Mouse (Mus musculus) stomach, embryonic 16.5 days (tissue): ENCODE measurements around the gene Dnm3. TPM values are rescaled to one million over a fixed set of nuclear protein-coding genes. Genes with fewer than 3 reads are reported as not detected.

Experiments
- ATAC-seq: fragments of 200-750 bp; cut with Nextera tagmentation; 2 replicates; pipeline ENCODE4 v1.8.0; 2017; ENCODE audit warnings: moderate number of reproducible peaks, moderate TSS enrichment; ENCODE audit not compliant: insufficient read depth, low FRiP score
- H3K27ac ChIP-seq: fragments of 300-500 bp; sonication (generic); 2 replicates; pipeline ENCODE4 v1.5.1; 2014; ENCODE audit warnings: low read length
- H3K27me3 ChIP-seq: fragments of 300-500 bp; sonication (generic); 2 replicates; pipeline ENCODE4 v1.6.1; 2014; ENCODE audit warnings: low read length, control low read depth, mixed read lengths; ENCODE audit not compliant: control insufficient read depth, insufficient read depth
- H3K36me3 ChIP-seq: fragments of 300-500 bp; sonication (generic); 2 replicates; pipeline ENCODE4 v1.6.1; 2014; ENCODE audit warnings: low read length; ENCODE audit not compliant: control insufficient read depth, insufficient read depth
- H3K4me1 ChIP-seq: fragments of 300-500 bp; sonication (generic); 2 replicates; pipeline ENCODE4 v1.6.1; 2014; ENCODE audit warnings: low read length, control low read depth, mixed read lengths; ENCODE audit not compliant: control insufficient read depth, insufficient read depth
- H3K4me2 ChIP-seq: fragments of 300-500 bp; sonication (generic); 2 replicates; pipeline ENCODE4 v1.6.1; 2014; ENCODE audit warnings: low read depth, low read length, mixed read lengths
- H3K4me3 ChIP-seq: fragments of 300-500 bp; sonication (generic); replicated peaks from 2 replicates; pipeline ENCODE4 v1.5.1; 2014; ENCODE audit warnings: mild to moderate bottlenecking, low read length
- H3K9ac ChIP-seq: fragments of 300-500 bp; sonication (generic); 2 replicates; pipeline ENCODE4 v1.6.1; 2014; ENCODE audit warnings: low read length
- H3K9me3 ChIP-seq: fragments of 300-500 bp; sonication (generic); replicated peaks from 2 replicates; pipeline ENCODE4 v1.6.1; 2016; ENCODE audit warnings: low read length, control low read depth; ENCODE audit not compliant: control insufficient read depth
- WGBS: fragments of 180-500 bp; shearing (Covaris S2); extraction: QIAGEN DNeasy Blood & Tissue Kit; methylation state at CpG from one replicate; pipeline ENCODE4 v1.1.7; 2014; 5-methylcytosine and 5-hydroxymethylcytosine counted together
- polyA plus RNA-seq: library from polyadenylated mRNA; unstranded; fragments of >200 nt; fragmentation: Nextera tagmentation; extraction: Ambion mirVana; gene quantifications from 2 replicates; pipeline ENCODE4 v1.2.1, GENCODE M21; 2015

Dnm3 gene
- polyA plus RNA-seq, 1 experiment from 2014 or later, result 6.4 TPM

- Histone ChIP-seq H3K4me2 (no peak overlapping the region), H3K9me3 (no peaks in the 10 kb centered on the region), H3K4me1 (peaks cover 26% of the 10 kb centered on the region), H3K4me3 (no peak overlapping the region), H3K27ac (peak overlapping the region; percentile 80), H3K9ac (peak overlapping the region; percentile 46; the same call in 1 of the 2 replicates), H3K36me3 (no peaks in the 10 kb centered on the region), H3K27me3 (no peaks in the 10 kb centered on the region)
- ATAC-seq, result peak; percentile 45; the same call in 1 of the 2 replicates
- 50% methylated on average over 8 of the region's 8 CpGs for WGBS
These were observed 476.5 kb downstream of the Dnm3 start for GRCm38 (mm10) chr1:162001328-162001727.

GRCm38 (mm10) chr1:161999882-162000371, 477.9 kb downstream of the Dnm3 start:
- Histone ChIP-seq H3K9me3 (no peaks in the 10 kb centered on the region), H3K36me3 (no peaks in the 10 kb centered on the region), H3K9ac (peak overlapping the region; percentile 61; the same call in 1 of the 2 replicates), H3K4me1 (peaks cover 24% of the 10 kb centered on the region), H3K27ac (peak overlapping the region; percentile 68), H3K4me2 (peak overlapping the region; percentile 42), H3K27me3 (no peaks in the 10 kb centered on the region), H3K4me3 (no peak overlapping the region)
- whole genome bisulfite sequencing, result 5% methylated on average over 4 of the region's 4 CpGs
- 0 out of 2 replicates have a peak, but pooled peaks have one; percentile 23 for ATAC-seq

- peaks cover 18% of the 10 kb centered on the region for H3K4me1 ChIP-seq
- no peaks in the 10 kb centered on the region for H3K27me3 ChIP-seq
- H3K9me3 ChIP-seq, result no peaks in the 10 kb centered on the region
- ATAC-seq, result no peak
- peak overlapping the region; percentile 68; the same call in 1 of the 2 replicates for H3K27ac ChIP-seq
- H3K9ac ChIP-seq, result no peak overlapping the region; the same call in 1 of the 2 replicates
- 33% methylated on average over 5 of the region's 5 CpGs for whole genome bisulfite sequencing
- H3K36me3 ChIP-seq, result no peaks in the 10 kb centered on the region
- 0 out of 2 replicates have a peak overlapping the region, but pooled peaks have one; percentile 42 for H3K4me2 ChIP-seq
- H3K4me3 ChIP-seq, result no peak overlapping the region
These were observed 478.5 kb downstream of the Dnm3 start for GRCm38 (mm10) chr1:161999338-161999737.

GRCm38 (mm10) chr1:161998781-161999180, 479.1 kb downstream of the Dnm3 start:
- Histone ChIP-seq H3K36me3 (no peaks in the 10 kb centered on the region), H3K4me3 (no peak overlapping the region), H3K4me1 (peaks cover 13% of the 10 kb centered on the region), H3K27ac (no peak overlapping the region), H3K27me3 (no peaks in the 10 kb centered on the region), H3K9me3 (no peaks in the 10 kb centered on the region), H3K9ac (no peak overlapping the region), H3K4me2 (no peak overlapping the region)
- 44% methylated on average over 4 of the region's 4 CpGs for WGBS
- ATAC-seq, result no peak

DNA sequence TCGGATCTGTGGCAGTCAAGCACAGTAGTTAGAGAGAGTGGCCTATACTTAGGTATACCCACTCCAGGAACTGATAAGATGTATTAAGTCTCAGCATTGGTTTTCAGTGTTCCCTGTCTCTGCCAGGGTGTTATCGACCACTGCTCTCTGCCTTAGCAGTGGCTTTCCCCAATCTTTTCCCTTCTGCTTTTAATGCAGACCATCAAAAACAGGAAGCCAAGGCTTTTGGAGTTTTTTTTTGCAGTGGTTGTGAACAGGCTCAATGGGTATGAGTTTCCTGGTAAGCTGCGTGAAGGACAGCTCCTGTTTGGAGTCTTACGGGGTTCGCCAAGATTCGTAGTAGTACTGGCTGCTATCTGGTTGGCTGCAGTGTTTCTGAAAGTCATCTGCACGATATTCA, 485.4 kb downstream of the Dnm3 start:
- Histone ChIP-seq H3K9ac (no peak overlapping the region), H3K4me1 (no peaks in the 10 kb centered on the region), H3K9me3 (no peaks in the 10 kb centered on the region), H3K36me3 (no peaks in the 10 kb centered on the region), H3K4me2 (no peak overlapping the region), H3K27ac (no peak overlapping the region), H3K4me3 (no peak overlapping the region), H3K27me3 (no peaks in the 10 kb centered on the region)
- ATAC-seq, result no peak
- 83% methylated on average over 7 of the region's 7 CpGs for WGBS

DNA sequence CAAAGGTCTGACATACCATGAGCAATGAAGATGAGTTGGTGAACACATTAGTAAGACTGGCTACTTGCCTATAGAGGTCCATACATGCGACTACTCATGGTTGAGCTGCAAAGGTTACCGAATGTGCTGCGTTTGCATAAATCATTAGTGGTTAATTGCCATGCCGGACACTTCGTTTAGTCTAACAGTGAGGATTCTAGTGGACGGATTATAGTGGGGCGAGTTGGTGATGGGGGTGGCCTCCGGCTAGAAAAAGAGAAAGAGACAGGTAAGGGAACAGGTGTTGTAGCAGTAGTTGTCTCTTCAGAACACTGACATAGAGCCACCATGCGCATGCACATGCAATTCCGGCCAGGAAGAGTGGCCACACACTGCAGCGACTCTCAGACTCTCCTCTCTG, 486.0 kb downstream of the Dnm3 start:
- no peaks in the 10 kb centered on the region for H3K4me1 ChIP-seq
- no peaks in the 10 kb centered on the region for H3K27me3 ChIP-seq
- no peak overlapping the region for H3K9ac ChIP-seq
- H3K36me3 ChIP-seq, result no peaks in the 10 kb centered on the region
- ATAC-seq, result no peak
- 92% methylated on average over 11 of the region's 11 CpGs for WGBS
- no peaks in the 10 kb centered on the region for H3K9me3 ChIP-seq
- no peak overlapping the region for H3K27ac ChIP-seq
- H3K4me2 ChIP-seq, result no peak overlapping the region
- H3K4me3 ChIP-seq, result no peak overlapping the region

DNA sequence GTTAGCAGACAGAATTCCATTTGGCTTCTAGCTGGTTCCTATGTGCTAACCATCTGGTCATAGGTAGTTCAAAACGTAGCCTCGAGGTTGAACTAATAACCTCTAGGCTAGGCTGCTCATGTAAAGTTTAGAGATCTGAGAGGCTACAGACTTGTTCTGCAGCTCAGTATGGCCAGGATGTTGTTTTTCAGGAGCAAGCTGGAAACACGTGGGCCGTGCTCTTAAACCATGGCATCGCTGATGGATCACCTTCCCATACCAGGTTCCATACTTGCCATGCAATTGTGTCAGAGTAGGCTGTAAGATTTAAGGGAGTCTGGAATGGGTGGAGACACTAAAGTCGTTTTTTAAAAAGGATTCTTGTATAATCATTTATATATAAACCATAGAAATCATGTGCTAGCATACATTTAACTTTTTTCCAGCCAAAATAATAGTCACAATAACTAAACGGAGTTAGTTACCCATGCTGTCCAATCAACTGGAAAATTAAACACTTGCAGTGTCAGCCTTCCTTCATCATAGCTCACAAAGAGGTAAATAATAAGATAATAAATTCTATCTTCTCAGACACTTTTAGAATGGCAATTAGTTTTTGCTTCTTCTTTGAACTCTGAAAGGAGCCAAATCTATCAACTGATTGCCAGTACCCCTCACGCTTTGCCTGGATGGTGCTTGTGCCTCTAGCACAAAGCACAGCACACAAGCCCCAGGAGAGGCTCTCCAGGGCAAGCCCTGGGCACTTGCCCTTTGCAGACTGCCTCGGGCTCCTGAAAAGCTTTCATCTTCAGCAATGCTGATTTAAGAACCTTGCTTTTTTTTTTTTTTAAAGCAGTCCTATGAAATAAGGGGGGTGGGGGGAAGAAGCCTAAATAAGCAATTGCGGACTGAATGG, 486.9 kb downstream of the Dnm3 start:
- Histone ChIP-seq H3K27me3 (no peaks in the 10 kb centered on the region), H3K4me1 (no peaks in the 10 kb centered on the region), H3K9me3 (no peaks in the 10 kb centered on the region), H3K4me2 (no peak overlapping the region), H3K9ac (no peak overlapping the region), H3K27ac (no peak overlapping the region), H3K4me3 (no peak overlapping the region), H3K36me3 (no peaks in the 10 kb centered on the region)
- WGBS, result 56% methylated on average over 10 of the region's 10 CpGs
- no peak for ATAC-seq

GRCm38 (mm10) chr1:161983979-161984566, 493.8 kb downstream of the Dnm3 start:
- Histone ChIP-seq H3K4me1 (no peaks in the 10 kb centered on the region), H3K4me2 (no peak overlapping the region), H3K27me3 (no peaks in the 10 kb centered on the region), H3K4me3 (no peak overlapping the region), H3K27ac (no peak overlapping the region), H3K36me3 (no peaks in the 10 kb centered on the region), H3K9me3 (no peaks in the 10 kb centered on the region), H3K9ac (no peak overlapping the region)
- WGBS, result 36% methylated on average over 4 of the region's 4 CpGs
- no peak for ATAC-seq

DNA sequence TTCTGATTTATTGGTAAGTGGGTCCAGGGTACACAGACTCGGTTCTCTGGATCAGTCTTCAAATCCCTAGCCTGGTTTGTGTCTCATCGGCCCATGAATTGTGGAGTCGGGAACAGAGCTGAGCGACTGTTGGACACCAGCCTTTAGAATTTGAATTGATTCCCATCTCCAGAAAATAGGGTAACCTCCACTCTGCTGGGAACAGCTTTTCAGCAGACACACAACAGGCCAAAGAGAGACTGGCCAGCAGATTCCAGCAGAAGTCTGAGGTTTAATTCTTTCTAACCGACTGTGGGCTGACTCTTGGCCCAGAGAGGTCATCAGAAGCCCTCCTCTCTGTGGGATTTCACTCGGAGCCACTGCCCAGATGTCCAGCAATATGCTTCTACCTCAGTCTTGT, 494.4 kb downstream of the Dnm3 start:
- Histone ChIP-seq H3K4me2 (no peak overlapping the region), H3K4me3 (no peak overlapping the region), H3K27me3 (no peaks in the 10 kb centered on the region), H3K36me3 (no peaks in the 10 kb centered on the region), H3K9me3 (no peaks in the 10 kb centered on the region), H3K27ac (no peak overlapping the region), H3K4me1 (no peaks in the 10 kb centered on the region), H3K9ac (no peak overlapping the region)
- 68% methylated on average over 6 of the region's 6 CpGs for WGBS
- ATAC-seq, result no peak
